Mouse (Mus musculus) lung, postnatal 25 days (tissue): ENCODE measurements at regions not wholly inside any gene's neighbourhood (a gene's known extent, or its start where the extent isn't known, plus 50 kb on each side); places are given as distances from the start of the nearest gene placed in this dataset.
A peak's percentile ranks its signal among the peaks of the same experiment; 100 is the strongest.

ENCODE experiments used
- DNase-seq: peaks from one replicate; pipeline ENCODE4 v3.0.0; 2022; ENCODE audit warnings: low spot score

- DNase-seq = no peak
These were observed 289.0 kb upstream of the Tnc start for GRCm38 (mm10) chr4:64335814-64336213.

GRCm38 (mm10) chr4:64330213-64330612, 283.4 kb upstream of the Tnc start:
- no peak for DNase-seq

DNA sequence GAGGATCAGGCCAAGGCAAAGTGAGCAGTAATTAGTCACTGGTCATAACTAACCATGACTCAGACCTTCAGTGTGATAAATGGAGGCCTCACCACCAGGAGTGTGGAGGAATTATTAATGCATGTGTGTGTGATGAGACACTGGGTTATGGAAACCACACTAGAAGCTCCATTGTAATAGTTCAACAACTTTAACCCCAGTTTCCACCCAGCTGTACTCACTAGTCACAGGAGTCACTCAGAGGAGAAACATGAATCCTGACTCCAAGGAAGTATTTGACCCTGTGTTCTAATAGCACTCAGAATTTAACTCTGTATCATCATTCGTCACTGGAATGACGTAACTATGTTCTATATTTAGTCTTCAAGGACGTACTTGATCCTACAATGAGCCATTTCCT, 277.6 kb upstream of the Tnc start:
- no peak for DNase-seq

- no peak for DNase-seq
These were observed 269.9 kb upstream of the Tnc start for GRCm38 (mm10) chr4:64316553-64317347.

DNA sequence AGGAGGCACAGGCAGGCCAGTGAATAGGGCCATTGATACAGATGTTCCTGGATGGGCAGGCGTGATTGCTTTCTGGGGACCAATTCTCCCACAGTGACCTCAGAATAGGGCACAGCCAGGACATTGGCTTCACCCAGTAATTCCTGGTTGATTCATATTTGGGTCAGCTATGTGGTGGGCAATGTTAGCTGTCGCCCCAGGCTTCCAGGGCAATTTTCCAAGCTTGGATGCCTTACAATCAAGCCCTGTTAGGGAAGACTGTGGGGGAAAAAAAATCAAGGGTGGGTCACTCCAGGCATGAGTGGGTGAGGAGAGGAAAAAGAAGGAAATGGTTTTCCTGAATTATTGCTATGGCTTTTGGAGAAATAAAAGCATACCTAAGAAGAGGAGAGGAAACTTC, 250.1 kb upstream of the Tnc start:
- no peak for DNase-seq

DNA sequence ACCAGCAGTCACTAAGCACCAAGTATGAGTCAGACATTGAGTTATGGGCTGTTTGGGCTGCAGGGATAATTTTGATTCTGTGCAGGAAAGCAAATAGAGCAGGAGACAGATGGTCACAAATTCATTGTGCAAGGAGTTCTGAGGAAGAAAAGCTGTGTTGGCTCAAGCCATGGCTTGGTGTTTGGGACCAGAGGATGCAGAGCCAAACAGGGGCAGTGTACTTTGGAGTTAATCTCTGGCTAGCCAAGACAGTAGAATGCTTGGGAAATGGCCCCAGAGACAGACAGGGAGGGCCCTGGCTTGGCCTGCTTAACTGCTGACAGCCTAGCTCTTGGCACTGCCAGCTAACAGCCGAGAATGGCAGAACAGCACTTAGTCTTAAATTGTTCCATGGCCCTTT, 235.7 kb upstream of the Tnc start:
- peak; percentile 24 for DNase-seq

- DNase-seq = no peak
These were observed 230.2 kb upstream of the Tnc start for GRCm38 (mm10) chr4:64276980-64277379.

DNA sequence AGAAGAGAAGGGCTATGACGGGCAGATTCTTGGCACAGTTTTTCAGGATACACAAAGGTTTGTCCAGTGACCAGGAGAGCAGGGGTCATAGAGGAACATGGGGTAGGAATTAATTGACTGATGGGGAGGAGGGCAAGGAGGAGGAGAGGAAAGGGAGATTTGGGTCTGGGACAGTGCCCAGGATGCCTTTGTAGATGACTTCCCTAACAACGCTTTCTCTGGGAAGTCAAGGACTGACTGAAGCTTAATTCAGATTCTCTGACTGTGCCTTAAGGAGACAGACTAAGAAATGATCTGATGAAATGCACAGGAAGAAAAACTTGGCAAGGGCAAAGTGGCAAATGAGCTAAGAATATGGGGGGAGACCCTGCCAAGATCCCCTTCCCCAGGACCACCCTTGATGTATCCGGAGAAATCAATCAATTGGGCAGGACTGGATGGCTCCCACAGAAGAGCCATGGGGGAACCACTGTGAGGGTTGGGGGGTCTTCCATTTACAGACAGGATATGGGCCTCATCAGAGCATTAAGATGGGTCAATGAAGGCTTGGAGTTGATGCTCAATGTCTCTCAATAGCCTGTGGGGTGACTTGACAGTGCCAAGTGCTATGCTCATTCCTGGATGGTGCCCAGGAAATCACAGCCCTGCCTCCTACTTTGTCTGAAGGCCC, 227.6 kb upstream of the Tnc start:
- no peak for DNase-seq

DNA sequence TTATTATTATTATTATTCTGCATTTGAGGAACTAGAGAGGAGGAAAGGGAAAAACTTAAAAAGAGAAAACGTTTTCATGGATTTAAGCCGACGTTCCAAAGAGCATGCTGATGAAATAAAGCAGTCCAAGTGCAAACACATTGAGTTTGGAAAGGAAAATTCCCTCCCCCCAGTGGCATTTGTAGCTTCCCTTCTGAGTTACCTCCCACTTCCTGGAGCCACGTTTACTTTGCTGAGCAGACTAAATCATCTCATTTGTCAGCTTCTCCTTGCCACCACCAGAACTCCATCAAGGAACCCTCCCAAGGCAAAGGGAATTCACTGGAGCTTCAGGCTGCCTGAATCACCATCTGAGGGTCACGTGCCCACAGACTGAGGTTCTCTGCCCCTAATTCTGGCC, 223.0 kb upstream of the Tnc start:
- no peak for DNase-seq

GRCm38 (mm10) chr4:64269117-64269516, 222.3 kb upstream of the Tnc start:
- DNase-seq = no peak

- DNase-seq = no peak
These were observed 213.7 kb upstream of the Tnc start for GRCm38 (mm10) chr4:64260473-64260872.

DNA sequence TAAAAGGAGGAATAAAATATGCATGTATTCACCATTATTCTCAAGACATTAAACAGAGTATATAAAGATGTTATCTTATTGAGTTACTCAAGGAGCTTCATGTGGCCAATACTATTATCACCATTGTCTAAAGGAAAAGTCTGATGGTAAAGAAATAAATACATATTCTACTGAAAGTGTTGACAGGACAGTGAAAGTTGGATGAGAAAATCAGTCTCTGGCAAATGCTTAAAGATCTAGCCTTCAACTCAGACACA, 213.3 kb upstream of the Tnc start:
- DNase-seq = no peak

DNA sequence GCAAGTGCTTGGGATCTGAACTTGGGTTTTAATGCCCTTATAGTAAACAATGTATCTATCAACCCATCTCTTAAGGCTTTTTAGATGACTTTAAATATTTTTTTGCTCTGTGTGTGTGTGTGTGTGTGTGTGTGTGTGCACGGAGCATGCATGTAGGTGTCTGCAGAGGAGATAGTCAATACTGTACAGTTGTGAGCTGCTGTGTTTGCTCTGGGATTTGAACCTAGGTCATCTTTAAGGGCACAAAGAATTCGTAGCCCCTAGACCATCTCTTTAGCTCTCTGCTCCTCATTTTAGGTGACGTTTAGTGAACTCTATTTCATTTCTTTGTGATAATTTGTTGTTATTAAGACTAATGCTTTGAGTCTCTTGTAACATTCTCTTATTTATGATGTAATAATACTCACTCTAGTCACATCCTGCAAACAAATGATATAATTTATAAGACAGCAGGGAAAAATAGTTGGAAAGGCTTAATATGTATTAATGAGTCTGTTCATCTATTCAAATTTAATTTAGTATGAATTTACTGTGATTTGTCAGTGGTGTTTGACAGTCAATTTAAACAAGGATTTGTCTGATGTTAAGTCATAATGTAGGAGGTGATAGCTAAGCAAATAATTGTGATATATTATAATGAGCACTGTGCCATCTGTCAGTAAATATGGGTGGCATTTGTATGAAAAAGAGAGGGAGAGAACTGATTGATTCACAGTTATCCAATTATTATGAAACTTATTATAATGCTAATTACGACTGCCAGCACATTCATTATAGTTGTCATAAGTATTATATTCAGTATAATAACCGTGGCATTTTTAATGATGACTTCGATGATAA, 212.8 kb upstream of the Tnc start:
- no peak for DNase-seq

GRCm38 (mm10) chr4:64255253-64255652, 208.4 kb upstream of the Tnc start:
- no peak for DNase-seq

GRCm38 (mm10) chr4:64250691-64251090, 203.9 kb upstream of the Tnc start:
- DNase-seq = no peak

DNA sequence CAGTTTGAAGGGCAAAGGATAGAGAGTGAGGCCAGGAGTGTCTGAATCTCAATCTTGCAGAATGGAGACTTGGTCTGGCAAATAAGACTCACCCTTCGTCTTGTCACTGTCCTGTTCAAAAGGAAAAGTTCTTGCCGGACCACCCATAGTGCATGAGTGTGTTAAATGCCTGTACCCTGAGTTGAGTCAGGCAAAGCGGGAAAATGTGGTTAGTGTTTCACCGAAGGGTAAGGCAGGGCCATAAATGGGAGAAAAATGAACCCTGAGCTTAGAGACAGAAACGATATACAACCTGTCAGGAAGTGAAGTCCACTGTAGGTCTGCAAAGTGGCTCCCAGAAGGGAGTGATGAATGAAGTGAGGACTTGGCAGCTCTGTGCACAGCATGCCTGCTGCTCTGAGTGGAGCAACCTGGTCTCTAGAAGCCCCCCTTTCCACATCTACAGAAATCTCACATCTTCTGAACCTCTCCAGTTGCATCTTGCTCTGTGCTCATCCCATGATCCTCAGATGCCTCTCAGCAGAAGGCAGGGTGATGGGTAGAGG, 191.5 kb upstream of the Tnc start:
- no peak for DNase-seq

- DNase-seq = no peak
These were observed 188.7 kb upstream of the Tnc start for GRCm38 (mm10) chr4:64235534-64235933.

GRCm38 (mm10) chr4:64232159-64232558, 185.3 kb upstream of the Tnc start:
- no peak for DNase-seq

DNA sequence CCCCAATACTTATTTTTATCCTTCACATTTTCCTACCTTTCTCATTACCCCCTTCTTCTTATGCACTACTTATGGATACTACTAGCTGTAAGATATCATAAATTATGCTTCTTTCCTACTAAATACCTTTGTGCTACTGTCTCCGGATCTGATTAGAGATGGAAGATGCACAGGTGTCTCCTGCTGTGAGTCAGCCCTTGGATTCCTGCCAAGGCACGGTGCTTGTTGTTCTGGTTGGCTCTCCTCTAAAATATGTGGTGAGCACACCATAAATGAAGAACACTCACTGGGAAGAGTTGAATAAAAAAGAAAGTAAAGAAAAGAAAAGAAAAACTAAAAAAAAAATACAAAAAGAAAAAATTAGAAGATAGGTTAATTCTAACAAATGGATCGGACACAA, 181.5 kb upstream of the Tnc start:
- DNase-seq = no peak

GRCm38 (mm10) chr4:64226635-64227034, 179.8 kb upstream of the Tnc start:
- no peak for DNase-seq

GRCm38 (mm10) chr4:64224918-64225317, 178.1 kb upstream of the Tnc start:
- DNase-seq = no peak

DNA sequence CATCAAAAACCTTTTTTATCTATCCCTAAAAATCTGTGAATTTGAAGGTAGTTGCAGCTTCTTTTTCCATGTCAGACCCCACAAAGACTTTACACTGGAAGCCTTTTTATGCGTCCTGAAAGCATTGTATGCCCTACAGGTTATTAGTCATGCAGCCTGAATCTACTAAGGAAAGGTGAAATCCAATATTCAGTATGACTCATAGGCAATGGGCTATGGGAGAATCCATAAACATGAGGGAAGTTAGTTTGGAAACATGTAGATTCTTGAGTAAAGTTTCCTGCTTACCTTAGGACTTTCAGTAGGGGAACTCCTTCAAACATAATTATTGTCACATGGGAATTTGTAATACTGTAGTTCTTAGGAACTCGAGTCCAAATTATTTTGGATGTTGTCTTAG, 173.0 kb upstream of the Tnc start:
- DNase-seq = no peak
